Mouse (Mus musculus) liver, postnatal 0 days (tissue): ENCODE data around the gene Nfat5. TPM values are rescaled to one million over a fixed set of nuclear protein-coding genes. Genes with fewer than 3 reads are reported as not detected.

Source experiments
- ATAC-seq: fragments of 200-750 bp; cut with Nextera tagmentation; 2 replicates; pipeline ENCODE4 v1.8.0; 2017; ENCODE audit warnings: mild to moderate bottlenecking, moderate library complexity
- DNase-seq: peaks from one replicate; pipeline ENCODE4 v3.0.0-alpha.2; 2016
- H3K27ac ChIP-seq: fragments of 300-500 bp; sonication (generic); 2 replicates; pipeline ENCODE4 v1.5.1; 2014; ENCODE audit warnings: antibody characterized with exemption, moderate library complexity, mild to moderate bottlenecking, low read depth
- H3K27me3 ChIP-seq: fragments of 300-500 bp; sonication (generic); 2 replicates; pipeline ENCODE4 v1.6.1; 2014; ENCODE audit warnings: low read length, control low read depth, mixed read lengths; ENCODE audit not compliant: insufficient read depth
- H3K36me3 ChIP-seq: fragments of 300-500 bp; sonication (generic); replicated peaks from 2 replicates; pipeline ENCODE4 v1.6.1; 2014; ENCODE audit warnings: mild to moderate bottlenecking, control low read depth, low read length, moderate library complexity, mixed read lengths; ENCODE audit not compliant: insufficient read depth
- H3K4me1 ChIP-seq: fragments of 300-500 bp; sonication (generic); 2 replicates; pipeline ENCODE4 v1.6.1; 2014; ENCODE audit warnings: antibody characterized with exemption, mild to moderate bottlenecking, control low read depth; ENCODE audit not compliant: insufficient read depth
- H3K4me2 ChIP-seq: fragments of 300-500 bp; sonication (generic); 2 replicates; pipeline ENCODE4 v1.6.1; 2014; ENCODE audit warnings: low read depth, mild to moderate bottlenecking, low read length, moderate library complexity, mixed read lengths
- H3K4me3 ChIP-seq: fragments of 300-500 bp; sonication (generic); 2 replicates; pipeline ENCODE4 v1.5.1; 2014; ENCODE audit warnings: low read depth, low read length
- H3K9ac ChIP-seq: fragments of 300-500 bp; sonication (generic); replicated peaks from 2 replicates; pipeline ENCODE4 v1.6.1; 2014; ENCODE audit warnings: mild to moderate bottlenecking, moderate library complexity
- H3K9me3 ChIP-seq: fragments of 300-500 bp; sonication (generic); 2 replicates; pipeline ENCODE4 v1.6.1; 2016; ENCODE audit warnings: mild to moderate bottlenecking, control low read depth, low read length, mixed read lengths
- CTCF ChIP-seq: sonication (generic); IDR thresholded peaks from 2 replicates; pipeline ENCODE4 v1.5.1; 2016; ENCODE audit warnings: antibody characterized with exemption, low read depth
- EP300 ChIP-seq: IDR thresholded peaks from 2 replicates; pipeline ENCODE4 v1.6.1; 2016; ENCODE audit warnings: antibody characterized with exemption, low read depth, mild to moderate bottlenecking
- WGBS: fragments of 180-500 bp; shearing (Covaris S2); extraction: QIAGEN DNeasy Blood & Tissue Kit; methylation state at CpG from one replicate; pipeline ENCODE4 v1.1.7; 2014; ENCODE audit not compliant: insufficient replicate concordance; 5-methylcytosine and 5-hydroxymethylcytosine counted together
- polyA plus RNA-seq: library from polyadenylated mRNA; unstranded; fragments of >200 nt; fragmentation: Nextera tagmentation; extraction: Ambion mirVana; gene quantifications from 2 replicates; pipeline ENCODE4 v1.2.1, GENCODE M21; 2015

The Nfat5 gene
- polyA plus RNA-seq, 1 experiment from 2014 or later, result 1.6 TPM

GRCm38 (mm10) chr8:107295450-107295849, 2.2 kb downstream of the Nfat5 start:
- Histone ChIP-seq H3K4me1 (peaks cover 3% of the 10 kb centered on the region; the same call in 1 of the 2 replicates), H3K27me3 (no peaks in the 10 kb centered on the region), H3K9me3 (no peaks in the 10 kb centered on the region), H3K9ac (no peak overlapping the region), H3K4me3 (no peak overlapping the region), H3K27ac (no peak overlapping the region), H3K36me3 (no peaks in the 10 kb centered on the region; the same call in 1 of the 2 replicates), H3K4me2 (no peak overlapping the region)
- no peak for TF ChIP-seq EP300
- no peak for TF ChIP-seq CTCF
- no peak for ATAC-seq
- WGBS, result 87% methylated on average over 1 of the region's 1 CpGs
- DNase-seq, result no peak

- H3K9me3 ChIP-seq, result no peaks in the 10 kb centered on the region
- no peak overlapping the region for H3K27ac ChIP-seq
- H3K36me3 ChIP-seq, result no peaks in the 10 kb centered on the region
- no peak overlapping the region for H3K4me2 ChIP-seq
- no peaks in the 10 kb centered on the region for H3K27me3 ChIP-seq
- no peaks in the 10 kb centered on the region for H3K4me1 ChIP-seq
- TF ChIP-seq EP300, result no peak
- TF ChIP-seq CTCF, result no peak
- no peak overlapping the region for H3K4me3 ChIP-seq
- DNase-seq, result no peak
- no peak for ATAC-seq
- H3K9ac ChIP-seq, result no peak overlapping the region
Observed at GRCm38 (mm10) chr8:107311876-107312275, 18.6 kb downstream of the Nfat5 start.

GRCm38 (mm10) chr8:107324142-107324541, 30.9 kb downstream of the Nfat5 start:
- H3K27ac ChIP-seq, result no peak overlapping the region
- H3K9me3 ChIP-seq, result no peaks in the 10 kb centered on the region
- DNase-seq, result peak; percentile 76
- H3K4me1 ChIP-seq, result no peaks in the 10 kb centered on the region
- H3K36me3 ChIP-seq, result 0 out of 2 replicates have a peak, but pooled peaks cover 2% of the 10 kb centered on the region
- peak; percentile 69 for ATAC-seq
- H3K9ac ChIP-seq, result no peak overlapping the region
- TF ChIP-seq EP300 (no peak), CTCF (peak; percentile 97)
- H3K4me3 ChIP-seq, result no peak overlapping the region
- no peaks in the 10 kb centered on the region for H3K27me3 ChIP-seq
- WGBS, result 0% methylated on average over 1 of the region's 1 CpGs
- H3K4me2 ChIP-seq, result no peak overlapping the region

- H3K36me3 ChIP-seq, result peaks cover 2% of the 10 kb centered on the region; the same call in 1 of the 2 replicates
- TF ChIP-seq EP300 (no peak), CTCF (peak; percentile 38)
- no peak overlapping the region for H3K4me3 ChIP-seq
- no peak overlapping the region for H3K27ac ChIP-seq
- H3K27me3 ChIP-seq, result no peaks in the 10 kb centered on the region
- H3K9ac ChIP-seq, result no peak overlapping the region
- no peak for ATAC-seq
- no peaks in the 10 kb centered on the region for H3K9me3 ChIP-seq
- H3K4me2 ChIP-seq, result no peak overlapping the region
- no peaks in the 10 kb centered on the region for H3K4me1 ChIP-seq
- no peak for DNase-seq
- 44% methylated on average over 1 of the region's 1 CpGs for WGBS
Observed at GRCm38 (mm10) chr8:107329595-107329994, 36.3 kb downstream of the Nfat5 start.

GRCm38 (mm10) chr8:107336480-107336879, 43.2 kb downstream of the Nfat5 start:
- no peak for DNase-seq

GRCm38 (mm10) chr8:107370311-107370710, 77.0 kb downstream of the Nfat5 start:
- DNase-seq (no peak), ATAC-seq (no peak)
- H3K27me3 ChIP-seq, result no peaks in the 10 kb centered on the region
- H3K9ac ChIP-seq, result no peak overlapping the region
- TF ChIP-seq EP300 (no peak), CTCF (no peak)
- no peak overlapping the region for H3K4me2 ChIP-seq
- H3K4me1 ChIP-seq, result no peaks in the 10 kb centered on the region
- peaks cover 40% of the 10 kb centered on the region for H3K36me3 ChIP-seq
- 81% methylated on average over 4 of the region's 4 CpGs for WGBS
- no peak overlapping the region for H3K4me3 ChIP-seq
- H3K9me3 ChIP-seq, result no peaks in the 10 kb centered on the region
- H3K27ac ChIP-seq, result no peak overlapping the region

More at GRCm38 (mm10) chr8:107336480-107336879, 43.2 kb downstream of the Nfat5 start:
- ATAC-seq, result no peak
- Histone ChIP-seq H3K4me3 (no peak overlapping the region), H3K4me2 (no peak overlapping the region), H3K4me1 (no peaks in the 10 kb centered on the region), H3K27ac (no peak overlapping the region), H3K27me3 (no peaks in the 10 kb centered on the region), H3K9ac (no peak overlapping the region), H3K9me3 (no peaks in the 10 kb centered on the region), H3K36me3 (peaks cover 4% of the 10 kb centered on the region)
- WGBS, result 82% methylated on average over 1 of the region's 1 CpGs
- TF ChIP-seq EP300 (no peak), CTCF (no peak)

- H3K4me2 ChIP-seq, result no peak overlapping the region
- H3K27ac ChIP-seq, result no peak overlapping the region
- H3K4me3 ChIP-seq, result no peak overlapping the region
- DNase-seq (no peak), ATAC-seq (no peak)
- WGBS, result 85% methylated on average over 3 of the region's 3 CpGs
- TF ChIP-seq EP300 (no peak), CTCF (no peak)
- H3K4me1 ChIP-seq, result no peaks in the 10 kb centered on the region
- no peaks in the 10 kb centered on the region for H3K9me3 ChIP-seq
- no peak overlapping the region for H3K9ac ChIP-seq
- H3K27me3 ChIP-seq, result no peaks in the 10 kb centered on the region
- peaks cover 8% of the 10 kb centered on the region; the same call in 1 of the 2 replicates for H3K36me3 ChIP-seq
Observed at GRCm38 (mm10) chr8:107377346-107377745, 84.1 kb downstream of the Nfat5 start.
